Mouse (Mus musculus) regulatory T cell (primary cell): ENCODE results near the gene Kif26b.

ENCODE experiments used
- in situ Hi-C: fragments of 300-600 bp; cut with MboI, MseI; formaldehyde crosslinking; loops from one replicate; pipeline ENCODE4 v1.15.1; 2025; ENCODE audit warnings: high pct_unique_total_duplicates

Gene Kif26b

DNA sequence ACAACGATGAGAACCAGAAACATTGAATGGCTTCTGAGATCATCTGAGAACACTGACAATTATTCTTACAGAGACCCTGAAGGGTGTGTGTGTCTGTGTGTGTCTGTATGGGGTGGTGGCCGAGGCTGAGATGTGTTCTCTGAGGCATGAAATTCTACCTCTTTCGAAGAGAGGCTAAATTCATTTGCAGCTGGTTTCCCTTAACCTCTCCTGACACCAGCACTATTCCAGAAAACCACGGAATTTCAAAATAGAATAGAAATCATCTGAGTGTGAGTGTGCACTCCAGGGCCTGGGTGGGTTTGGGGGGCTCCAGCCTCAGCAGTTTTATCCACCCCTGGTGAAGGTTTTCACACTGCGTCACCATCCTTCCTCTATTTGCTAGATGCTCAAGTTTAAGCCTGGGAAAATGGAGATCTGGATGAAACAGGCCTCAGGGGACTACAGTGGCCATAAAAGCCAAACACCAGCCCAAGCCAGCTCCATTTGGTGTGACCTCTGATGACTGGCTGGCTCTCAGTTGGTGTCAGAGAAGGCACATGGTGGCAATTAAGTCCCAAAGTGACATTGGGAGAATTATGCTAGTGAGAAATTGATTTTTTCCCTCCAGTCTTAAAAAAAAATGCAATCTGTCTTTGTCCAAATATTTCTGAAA is 56.6 kb downstream of the Kif26b start:
- in situ Hi-C loops = loop anchor here (10.0 kb wide), 1 partner anchor 711 kb away; no protein-coding TSS in a partner anchor

DNA sequence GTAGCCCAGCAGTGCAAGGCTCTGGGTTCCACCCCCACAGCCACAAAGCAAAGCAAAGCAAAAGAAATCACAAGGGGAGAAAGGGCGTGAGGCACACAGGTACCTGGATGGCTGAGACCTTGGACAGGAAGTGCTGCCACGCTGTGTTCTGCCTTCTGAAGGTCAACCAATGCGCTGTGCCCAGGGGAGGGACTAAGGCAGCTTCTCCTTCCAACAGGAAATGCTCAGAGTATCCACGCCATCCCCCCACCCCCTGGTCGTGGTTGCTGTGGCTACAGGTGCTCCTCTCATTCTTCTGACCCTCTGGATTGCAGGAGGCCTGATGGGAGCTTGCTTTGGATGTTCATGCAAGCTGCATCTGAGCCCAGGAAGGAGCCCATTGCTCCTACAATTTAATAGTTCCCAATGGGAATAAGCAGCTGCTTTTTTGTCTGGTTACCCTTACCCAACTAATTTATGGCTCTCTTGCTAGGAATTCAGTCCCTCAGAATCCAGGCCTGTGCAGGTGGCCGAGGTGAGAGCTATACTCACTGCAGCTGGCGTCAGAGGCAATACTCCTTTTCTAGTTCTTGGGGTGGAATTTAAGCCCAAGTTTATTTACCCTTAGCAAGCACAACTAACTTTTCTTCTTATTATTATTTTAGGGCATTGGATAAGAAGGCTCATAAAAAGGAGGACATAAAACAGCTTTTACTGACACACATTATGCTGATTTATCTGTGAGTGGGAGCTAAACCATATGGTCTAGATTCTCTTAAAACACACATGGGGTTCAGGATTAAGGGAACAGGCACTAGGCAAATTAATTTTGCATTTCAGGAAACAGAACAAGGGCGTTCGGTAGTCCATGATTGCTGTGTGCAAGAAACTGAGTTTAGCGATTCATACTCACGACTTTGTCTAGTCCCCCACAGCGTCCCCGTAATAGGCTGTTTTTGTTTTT is 61.6 kb downstream of the Kif26b start:
- in situ Hi-C loops = no loop called here

DNA sequence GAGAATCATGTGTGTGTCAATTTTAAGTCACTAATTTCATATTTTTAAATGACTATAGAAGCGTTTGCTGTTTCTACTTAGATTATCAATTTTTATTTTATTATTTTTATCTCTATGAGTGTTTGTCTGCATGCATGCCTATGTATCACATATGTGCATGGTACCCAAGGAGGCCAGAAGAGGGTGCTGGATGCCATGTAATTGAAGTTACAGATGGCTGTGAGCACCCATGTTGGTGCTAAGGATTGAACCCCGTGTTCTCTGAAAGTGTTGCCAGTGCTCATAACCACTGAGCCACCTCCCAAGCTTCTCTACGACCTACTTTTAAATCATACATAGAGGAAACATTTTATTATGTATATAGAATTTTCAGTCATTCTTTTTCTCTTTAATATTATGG is 68.2 kb downstream of the Kif26b start:
- in situ Hi-C loops = no loop called here

DNA sequence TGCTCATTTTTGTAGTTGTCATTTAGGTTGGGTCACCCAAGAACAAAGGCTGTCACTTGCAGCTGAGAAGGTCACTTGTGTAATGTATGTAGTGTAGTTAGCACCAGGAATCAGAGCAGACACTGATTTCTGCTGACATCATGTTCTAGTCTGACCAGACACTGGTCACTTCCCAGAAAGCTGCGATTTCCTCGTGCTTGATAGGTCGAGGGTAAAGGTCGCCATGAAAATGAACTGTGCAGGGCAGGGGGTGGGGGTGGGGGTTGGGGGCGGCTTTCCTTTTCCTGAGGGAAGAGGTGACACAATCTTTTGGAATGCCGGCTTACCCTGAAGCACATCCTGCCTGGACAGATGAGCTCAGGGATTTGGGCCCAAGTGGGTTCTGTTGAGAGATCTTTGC is 68.8 kb downstream of the Kif26b start:
- in situ Hi-C loops = no loop called here

DNA sequence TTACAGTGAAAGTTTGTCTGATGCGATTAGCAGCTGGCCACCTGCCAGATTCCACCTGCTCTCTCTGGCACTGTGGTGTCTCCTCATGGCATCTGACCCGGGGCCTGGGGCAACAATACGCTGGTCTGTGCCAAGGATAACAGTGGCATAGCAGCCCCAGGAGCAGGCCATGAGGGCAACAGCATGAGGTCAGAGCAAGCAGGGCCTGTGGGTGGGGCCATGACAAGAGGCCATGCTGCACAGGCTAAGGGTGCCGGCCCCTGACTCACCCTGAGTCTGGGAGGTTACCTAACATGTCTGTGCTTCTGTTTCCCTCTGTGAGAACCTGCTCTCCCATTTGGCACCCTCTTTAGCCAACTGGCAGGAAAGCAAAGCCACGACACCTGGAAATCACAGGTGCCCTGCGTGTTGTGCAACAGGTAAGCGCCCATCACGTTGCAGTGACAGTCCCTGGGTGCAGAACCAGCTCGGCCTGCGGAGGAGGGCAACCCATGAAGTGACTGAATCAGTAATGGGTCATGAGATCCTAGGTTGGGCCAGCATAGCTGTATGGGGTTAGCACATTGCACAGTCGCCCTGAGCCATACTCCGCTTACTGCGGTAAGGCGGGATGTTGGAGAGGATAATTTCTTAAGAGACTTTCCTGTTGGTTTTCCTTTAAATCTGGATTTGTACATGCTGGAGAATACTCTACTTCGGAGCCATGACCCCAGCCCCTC is 72.1 kb downstream of the Kif26b start:
- in situ Hi-C loops = no loop called here

DNA sequence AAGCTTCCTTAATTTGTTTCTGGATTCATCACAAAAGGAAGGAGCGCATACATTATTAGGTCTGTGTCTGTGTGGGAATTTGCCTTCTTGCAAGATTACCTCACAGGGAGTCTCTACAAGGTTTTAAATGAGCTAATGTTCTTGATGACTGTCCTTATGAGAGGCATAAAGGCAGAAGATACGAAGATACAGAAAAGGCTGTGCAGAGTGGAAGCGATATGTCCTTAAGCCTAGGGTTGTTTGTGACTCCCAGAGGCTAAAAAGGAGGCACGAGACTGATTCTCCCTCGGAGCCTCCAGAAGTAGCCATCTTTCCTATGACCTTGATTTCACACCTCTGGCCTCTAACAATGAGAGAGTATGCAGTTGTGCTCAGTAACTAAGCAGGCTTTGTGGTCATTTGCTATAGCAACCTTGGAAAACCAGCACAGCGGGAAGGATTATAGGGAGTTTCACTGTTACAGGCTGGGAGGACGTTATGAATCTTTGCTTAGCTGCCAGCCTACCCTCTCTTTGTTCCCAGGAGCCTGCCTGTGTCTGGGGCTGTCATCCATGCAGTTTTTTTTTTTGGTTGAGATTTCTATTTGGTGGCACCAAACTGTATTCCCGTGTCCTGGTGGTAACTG is 80.3 kb downstream of the Kif26b start:
- in situ Hi-C loops = no loop called here

DNA sequence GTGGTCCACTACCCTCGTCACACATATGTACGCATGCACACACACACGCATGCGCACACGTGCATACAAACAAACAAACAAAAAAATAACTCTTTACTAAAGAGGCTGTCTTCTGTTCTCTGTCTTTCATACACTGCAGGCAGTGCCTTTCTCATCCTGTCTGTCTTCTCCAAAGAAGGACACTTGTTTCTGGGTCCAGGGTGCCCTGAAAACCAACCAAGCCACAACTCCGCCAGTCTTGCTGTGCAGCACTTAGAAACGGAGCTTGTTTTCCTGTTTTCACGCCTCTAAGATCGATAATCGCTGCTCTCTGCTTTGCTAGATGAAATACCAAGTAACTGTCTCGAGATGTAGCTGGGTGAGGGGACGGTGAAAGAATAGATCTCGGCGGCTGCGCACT is 82.6 kb downstream of the Kif26b start:
- in situ Hi-C loops = no loop called here

DNA sequence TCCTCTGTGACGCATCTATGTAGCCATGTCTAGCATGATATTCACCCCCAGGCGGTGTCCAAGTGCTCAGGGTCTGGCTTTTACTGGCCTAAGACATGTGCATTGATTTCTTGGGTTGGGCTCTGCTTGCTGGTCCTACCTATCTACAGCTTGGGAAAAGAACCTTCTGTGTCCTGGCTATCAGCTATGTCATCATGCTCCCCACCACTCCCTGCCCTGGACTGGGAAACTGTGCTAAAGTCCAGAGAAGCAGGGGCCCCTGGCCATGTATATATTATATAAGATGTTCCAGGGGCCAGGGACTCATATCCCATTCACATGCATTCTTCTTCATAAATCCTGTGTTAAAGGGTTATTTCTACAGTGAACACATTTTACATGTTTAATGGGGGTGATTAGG is 92.4 kb downstream of the Kif26b start:
- in situ Hi-C loops = no loop called here

DNA sequence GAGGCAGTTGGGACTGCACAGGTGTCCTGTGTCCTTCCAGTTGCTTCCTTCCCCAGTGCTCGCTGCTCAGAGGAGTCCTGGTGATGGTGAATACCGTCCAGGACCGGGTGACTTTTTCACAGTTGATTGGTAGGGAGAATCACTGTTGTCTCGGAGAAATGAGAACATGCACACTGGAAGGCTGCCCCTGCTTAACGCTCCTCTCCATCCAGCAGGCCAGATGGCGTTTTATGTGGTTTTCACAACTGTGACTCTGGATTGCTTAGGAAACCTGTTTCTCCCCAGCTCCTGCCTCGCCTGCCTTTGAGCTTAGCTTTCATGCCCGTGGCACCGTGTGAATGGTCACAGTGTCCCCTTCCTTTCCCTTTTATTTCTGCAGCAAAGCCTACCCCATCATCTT is 95.0 kb downstream of the Kif26b start:
- in situ Hi-C loops = no loop called here

DNA sequence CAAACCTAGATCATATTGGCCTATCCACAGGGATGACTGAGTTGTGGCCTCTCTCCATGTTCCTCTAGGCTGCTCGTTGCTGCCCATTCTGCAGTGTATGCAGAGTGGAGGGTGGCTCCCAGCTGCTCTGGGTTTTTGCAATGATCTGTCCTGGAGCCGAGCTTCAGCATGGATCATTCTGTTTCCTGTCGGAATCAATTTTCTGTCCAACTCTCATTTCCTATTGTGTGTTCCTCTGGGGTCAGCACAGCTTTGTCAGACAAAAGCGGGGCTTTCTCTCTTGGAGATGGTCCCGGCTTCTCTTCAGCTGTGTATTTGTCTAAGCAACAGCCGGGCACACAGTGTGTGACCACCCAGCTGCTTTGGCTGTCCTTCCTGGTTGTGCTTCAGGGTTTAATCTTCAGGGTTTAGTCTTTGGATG is 98.0 kb downstream of the Kif26b start:
- in situ Hi-C loops = no loop called here

DNA sequence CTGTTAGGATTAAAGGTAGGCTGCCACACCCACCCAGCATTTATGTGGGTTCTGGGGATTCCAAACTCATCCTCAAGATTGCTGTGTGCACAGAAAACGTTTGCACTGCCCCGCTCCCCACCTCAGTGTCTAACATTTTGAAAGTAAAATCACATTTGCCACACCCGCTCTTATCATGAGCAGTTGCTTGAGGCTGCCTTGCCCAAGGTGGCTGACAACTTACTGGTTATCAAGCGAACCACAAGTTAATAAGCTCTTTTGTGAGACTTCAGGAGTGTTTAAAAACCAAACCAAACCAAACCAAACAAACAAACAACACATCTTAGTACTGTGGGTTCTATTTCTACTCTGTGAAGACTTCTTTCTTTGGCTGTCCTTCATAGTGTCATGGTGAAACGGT is 101.1 kb downstream of the Kif26b start:
- in situ Hi-C loops = no loop called here

DNA sequence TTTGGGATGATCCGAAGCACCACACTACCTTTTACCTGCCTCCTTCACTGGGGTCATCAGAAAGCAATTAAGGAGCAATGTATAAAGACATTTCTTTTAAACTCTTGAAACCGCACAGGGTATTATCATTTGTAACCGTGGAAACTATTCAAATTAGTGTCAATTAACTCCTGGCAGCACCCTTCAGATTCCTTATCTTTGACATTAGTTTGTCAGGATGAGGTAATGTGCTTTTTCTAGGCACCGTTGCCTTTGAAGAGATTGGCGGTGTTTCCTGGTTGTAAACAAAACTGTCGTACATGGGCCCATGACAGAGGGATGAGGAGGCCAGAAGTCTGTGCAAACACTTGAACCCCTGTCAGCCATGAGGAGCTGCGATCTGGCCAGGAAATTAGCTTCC is 102.9 kb downstream of the Kif26b start:
- in situ Hi-C loops = no loop called here

DNA sequence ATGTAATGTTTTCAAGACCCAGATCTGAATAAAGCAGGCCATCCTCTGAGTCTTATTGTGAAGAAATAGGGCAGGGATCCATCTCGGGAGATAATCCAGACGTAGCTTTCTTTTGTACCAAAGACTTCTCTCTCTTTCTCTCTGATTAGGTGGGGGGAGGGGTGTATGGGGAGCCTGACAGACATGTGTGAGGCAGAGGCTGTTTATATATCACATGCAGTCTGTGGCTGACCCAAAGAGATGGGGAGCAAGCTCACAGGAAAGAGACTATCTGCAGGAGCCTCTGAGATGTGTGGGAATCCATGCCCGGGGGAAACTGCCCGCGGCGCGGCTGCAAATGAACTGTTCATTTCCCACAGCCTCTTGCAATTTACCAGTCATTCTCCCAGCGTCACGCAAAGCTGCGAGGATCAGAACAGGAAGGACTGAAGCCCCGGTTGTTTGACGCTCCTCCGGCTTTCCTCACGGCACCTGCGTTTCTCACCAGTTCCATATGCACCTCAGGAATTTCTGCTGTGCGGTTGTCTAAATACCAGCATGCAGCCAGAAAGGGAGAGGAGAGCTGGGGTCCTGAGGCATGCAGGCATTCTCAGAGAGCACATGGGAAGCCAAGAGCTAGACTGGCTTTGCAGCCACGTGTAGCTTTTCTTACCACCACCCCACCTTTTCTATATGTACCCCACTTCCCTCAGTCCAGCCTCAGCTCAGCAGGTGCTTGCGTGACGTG is 105.6 kb downstream of the Kif26b start:
- in situ Hi-C loops = no loop called here

DNA sequence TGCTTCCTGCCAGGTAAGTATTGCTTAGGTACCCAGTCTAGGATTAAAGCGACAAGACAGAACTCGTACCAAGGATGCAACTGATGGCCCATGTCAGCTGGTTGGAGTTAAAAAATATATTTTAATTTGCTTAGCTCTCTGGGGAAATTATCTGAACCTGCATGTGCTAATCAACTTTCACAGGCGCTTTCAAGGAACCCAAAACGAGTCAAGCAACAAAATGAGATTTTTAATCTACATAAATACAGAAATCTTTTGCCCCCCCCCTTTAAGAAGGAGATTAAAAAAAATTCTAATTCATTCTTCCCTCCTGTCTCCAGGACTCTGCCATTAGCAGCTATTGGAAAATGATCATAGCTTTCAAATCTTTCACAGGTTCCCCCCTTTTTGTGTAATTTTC is 106.5 kb downstream of the Kif26b start:
- in situ Hi-C loops = no loop called here

DNA sequence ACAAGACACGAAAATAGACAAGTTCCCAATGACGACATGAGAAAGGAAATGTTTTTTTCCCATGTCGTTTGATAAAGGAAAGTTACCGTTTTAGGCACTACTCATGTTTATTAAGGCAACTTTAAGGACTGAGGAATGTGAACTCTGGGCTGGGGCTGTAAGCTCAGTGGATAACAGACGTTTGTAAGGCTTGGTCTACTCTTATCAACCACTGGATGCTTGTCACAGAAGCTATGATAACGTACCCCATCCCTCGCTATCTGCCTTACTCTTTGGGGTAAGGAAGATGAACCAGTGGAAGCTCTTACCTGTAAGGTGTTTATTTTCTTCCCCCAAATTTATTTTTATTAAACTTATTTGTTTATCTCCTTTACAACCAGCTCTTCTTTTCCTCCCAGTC is 108.4 kb downstream of the Kif26b start:
- in situ Hi-C loops = no loop called here

DNA sequence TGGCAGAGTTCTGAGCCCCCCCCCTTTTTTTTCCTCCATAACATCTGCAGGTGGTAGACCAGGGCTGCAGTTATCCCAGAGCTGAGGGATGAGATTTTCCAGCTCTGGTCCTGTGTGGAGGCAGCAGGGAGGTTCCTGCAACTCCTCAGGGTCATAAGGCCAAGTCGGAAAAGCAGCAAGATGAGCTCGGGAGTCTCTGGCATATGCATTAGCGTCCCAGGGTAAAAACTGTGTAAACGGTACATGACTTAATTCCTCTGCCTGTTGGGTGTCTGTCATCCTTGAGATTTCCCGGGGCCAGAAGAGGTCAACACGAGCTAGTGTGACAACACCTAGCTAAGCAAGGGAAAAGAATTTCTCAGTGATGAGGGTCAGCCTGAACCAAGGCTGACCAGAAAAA is 111.0 kb downstream of the Kif26b start:
- in situ Hi-C loops = no loop called here

DNA sequence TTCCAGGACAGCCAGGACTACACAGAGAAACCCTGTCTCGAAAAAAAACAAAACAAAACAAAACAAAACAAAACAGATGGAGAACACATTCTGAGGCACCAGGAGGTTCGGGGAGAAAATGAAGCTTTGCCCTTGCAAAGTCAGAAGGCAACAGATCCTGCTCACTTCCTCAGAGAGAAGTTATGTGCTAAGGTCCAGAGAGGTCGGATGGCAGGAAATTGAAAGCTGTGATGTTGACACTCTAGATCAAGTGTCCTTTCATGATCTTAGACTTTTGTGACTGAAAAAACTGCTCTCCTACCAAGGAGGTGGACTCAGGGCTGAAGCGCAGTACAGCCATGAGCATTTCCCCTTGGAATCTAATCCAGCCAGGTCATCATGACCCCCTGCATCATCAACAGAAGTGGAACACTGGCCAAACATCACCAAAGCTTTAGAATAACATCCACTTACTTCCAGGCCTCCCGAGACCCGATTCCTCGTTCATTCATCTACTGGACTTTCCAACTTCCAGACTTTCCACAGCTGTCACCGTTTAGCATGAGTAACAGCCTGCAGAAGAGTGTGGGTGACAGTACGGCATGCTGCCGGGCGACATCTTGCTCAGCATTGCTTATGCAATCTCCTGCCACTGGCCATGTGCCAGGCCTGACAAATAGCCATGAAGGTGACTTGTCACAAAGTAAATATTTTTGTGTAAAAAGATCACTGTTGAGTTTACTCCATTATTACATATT is 112.0 kb downstream of the Kif26b start:
- in situ Hi-C loops = no loop called here

DNA sequence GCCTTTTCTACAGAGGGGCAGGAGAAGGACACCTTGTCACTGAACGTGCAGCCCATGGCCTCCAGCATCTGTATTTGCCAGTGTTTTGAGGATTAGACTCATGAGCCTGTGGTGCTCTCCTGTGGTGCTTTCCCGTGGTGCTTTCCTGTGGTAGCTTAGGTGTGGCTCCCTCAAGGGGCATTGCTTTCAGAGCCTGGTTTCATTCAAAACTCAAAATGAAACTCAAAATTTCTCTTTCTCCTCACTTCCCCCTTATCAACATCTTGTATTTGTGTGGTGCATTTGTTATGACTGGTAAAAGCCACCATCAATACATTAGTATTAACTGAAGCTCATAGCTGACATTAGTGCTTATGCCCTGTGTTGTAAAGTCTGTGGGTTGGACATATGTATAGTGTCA is 112.9 kb downstream of the Kif26b start:
- in situ Hi-C loops = no loop called here

DNA sequence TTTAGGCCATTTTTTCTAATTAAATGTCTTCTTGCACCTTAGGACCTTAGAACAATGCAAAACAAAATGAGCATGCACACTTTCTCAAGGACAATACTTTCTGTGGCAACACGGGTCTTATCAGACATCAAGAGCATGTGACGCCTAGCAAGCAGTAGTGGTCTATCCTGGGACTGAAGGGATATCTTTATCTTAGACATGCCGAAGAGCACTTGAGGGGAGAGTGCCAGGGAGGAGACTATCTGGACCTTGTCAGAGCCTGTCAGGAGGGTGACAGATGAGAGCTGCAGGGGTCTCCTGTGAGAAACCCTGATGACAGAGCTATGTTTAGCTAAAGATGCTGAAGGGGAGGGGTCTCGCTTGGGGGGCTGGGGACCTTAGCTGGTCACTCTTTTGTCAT is 116.0 kb downstream of the Kif26b start:
- in situ Hi-C loops = no loop called here

DNA sequence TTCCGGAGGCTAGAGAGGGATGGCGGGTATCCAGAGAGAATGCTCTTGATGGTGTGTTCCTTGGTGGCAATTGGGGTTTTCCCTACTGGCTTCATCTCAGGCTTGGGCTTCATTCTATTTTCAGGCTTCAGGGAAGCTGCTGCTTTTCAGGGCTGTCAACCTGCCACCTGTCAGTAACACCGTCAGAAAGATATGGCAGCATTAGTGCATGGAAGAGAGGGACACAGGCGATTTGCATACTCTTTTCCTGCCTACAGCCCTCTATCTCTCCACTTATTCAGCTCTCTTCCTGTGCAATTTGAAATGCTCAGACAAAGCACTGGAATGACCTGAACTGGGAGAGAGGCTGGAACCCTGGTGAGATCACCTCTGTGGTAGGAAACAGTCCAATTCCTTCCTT is 117.7 kb downstream of the Kif26b start:
- in situ Hi-C loops = no loop called here

DNA sequence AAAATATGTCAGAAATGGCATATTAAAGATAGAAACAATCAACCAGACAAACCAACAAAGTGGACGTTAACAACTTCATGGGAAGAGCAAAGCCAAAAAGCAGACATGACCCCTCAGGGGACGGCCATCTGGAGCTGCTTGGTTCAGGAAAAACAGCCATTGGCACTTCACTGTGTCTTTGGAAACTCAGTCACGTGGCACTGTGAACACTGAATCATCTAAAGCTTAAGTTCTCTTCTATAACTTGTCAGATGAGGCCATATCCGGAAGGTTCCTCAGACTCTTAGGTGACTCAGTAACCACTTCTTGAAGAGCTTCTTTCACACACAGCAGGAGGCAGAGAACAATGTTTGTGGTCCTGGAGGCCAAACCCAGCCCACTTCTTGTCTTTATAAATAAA is 126.6 kb downstream of the Kif26b start:
- in situ Hi-C loops = no loop called here
